Mouse (Mus musculus) layer of hippocampus, postnatal 25 days (tissue): ENCODE results near the gene Wdr48. TPM values are rescaled to one million over a fixed set of nuclear protein-coding genes. Genes with fewer than 3 reads are reported as not detected.
A peak's percentile ranks its signal among the peaks of the same experiment; 100 is the strongest.

Experiments used
- DNase-seq, 2 experiments: peaks; one replicate each; pipeline ENCODE4 v3.0.0; 2022; ENCODE audit warnings: mixed read lengths in 2 of 2, low spot score in 1 of 2; ENCODE audit errors: extremely low spot score in 1 of 2
- total RNA-seq, 2 experiments: library from RNA; stranded (reverse); gene quantifications; 2 replicates each; pipeline ENCODE4 v1.2.3; 2021

Wdr48 gene
- total RNA-seq, 2 experiments from 2014 or later, result 64.3 to 70.5 TPM

DNA sequence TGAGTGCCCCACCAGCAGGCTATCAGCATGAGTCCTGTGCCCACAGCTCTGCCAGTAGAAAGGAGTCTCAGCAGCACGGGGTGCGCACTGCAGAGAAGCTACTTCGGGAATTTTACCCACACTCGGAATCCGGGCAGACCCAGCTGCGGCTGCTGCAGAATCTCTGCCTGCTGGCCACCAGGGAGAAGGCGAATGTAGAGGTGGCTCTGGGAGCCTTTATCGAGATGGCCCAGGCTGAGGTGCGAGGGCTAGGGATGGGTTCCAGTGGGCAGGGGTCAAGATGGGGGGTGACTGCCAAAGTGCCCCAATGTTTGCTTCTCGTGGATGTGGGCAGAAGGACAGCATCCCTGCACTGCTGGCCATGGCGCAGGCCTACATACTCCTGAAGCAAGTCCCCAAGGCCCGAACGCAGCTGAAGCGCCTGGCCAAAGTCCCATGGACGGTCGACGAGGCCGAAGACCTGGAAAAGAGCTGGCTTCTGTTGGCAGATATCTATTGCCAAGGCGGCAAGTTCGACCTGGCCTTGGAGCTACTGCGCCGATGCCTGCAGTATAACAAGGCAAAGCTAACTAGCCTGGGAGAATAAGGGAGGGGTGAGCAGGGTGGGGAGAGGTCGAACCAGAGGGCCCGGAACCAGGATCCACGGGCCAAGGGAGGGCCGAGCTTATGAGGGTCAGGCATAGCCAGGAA, 71.7 kb downstream of the Wdr48 start:
- no peak for DNase-seq

DNA sequence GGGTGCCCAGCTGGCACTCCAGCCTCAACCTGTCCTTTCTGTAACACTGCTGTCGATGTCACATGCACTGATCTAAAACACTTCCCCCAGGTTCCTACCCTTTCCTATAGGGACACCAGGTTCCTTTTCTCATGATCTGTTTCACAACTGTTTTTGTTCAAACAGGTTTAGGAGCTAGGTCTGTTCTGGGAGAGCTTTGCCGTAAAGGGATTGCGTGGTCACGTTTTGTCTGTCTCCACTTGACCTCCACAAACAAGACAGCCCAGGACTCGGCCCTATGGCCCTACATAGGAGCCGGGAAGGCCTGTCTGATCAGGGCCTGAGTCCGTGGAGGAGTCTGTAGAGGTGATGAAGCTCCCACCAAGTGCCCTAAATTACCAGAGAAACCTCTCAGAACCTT, 75.1 kb downstream of the Wdr48 start:
- DNase-seq, result no peak

DNA sequence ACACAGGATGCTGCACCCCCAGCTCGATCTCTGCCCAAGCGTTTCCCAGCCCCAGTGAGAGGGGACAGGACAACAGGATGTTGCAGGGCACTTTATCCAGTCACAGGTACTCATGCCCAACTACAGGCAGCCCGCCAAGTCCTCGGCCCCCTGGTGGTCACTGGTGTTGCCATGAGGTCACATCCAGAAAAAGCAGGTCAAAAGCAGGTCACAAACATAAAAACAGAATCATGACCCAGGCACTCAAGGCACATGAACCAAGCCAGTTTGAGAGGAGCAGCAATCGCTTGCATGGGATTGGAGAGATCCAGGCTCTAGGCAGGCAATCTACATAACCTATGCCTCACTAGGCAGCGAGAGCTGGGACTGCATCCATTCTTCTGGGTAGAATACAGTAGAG, 75.5 kb downstream of the Wdr48 start:
- no peak for DNase-seq

DNA sequence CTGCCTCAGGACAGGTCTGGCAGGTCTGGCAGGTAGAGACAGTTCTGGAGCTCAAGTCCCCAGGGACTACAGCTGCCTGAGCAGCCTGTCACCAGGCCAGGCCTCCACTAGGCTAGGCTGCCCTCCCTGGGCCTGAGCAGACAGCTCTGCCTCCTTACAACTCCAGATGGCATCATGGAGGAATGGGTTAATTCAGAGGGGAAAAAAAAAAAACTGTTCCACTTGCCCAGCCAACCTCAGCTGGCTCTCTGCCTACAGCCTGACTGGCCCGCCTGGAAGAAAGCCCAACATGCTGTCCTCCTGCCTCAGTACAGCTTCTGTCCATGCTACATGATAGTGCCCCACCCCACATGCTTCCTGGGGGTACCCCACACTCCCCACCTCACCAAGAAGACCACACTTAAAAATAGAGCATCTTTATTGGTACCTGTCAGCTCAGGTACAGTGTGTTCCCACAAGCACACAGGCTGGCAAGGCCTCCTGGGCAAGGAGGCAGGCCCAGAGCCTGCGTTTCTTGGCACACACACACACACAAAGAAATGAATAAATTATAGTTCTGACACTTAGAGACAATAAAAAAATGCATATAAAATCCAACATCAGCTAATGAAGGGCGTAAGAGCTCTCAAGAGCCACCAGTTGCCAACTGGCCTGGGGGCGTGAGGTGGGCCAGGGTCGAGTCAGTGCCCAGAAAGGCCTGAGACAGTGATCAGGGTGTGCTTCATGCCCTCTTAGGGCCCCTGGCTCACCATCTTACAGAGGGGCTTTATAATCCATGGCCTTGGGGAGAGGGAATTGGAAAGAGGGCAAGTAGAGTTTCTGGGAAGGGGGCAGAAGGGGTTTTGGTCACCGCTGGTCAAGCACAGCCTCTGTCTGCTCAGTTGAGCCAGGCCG, 76.3 kb downstream of the Wdr48 start:
- peak in 1 of 2 experiments; percentile 51 for DNase-seq

DNA sequence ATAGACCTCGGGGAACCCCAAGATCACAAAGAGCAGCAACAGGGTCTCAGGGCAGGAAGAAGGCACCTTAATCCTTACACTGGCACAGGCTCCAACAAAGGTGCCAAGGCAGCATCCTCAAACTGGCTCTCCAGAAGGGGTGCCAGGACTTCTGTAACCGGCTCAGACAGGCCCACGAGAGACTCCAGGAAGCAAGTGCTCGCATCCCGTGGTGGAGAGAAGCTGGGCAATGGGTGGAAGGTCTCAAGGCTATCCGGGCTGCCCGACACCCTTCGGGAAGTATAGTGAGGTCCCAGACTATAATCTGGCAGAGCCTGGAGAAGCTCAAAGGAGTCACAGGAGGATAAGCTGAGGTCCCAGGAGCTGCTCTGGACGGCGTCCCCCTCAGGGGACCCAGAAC, 77.5 kb downstream of the Wdr48 start:
- no peak for DNase-seq

DNA sequence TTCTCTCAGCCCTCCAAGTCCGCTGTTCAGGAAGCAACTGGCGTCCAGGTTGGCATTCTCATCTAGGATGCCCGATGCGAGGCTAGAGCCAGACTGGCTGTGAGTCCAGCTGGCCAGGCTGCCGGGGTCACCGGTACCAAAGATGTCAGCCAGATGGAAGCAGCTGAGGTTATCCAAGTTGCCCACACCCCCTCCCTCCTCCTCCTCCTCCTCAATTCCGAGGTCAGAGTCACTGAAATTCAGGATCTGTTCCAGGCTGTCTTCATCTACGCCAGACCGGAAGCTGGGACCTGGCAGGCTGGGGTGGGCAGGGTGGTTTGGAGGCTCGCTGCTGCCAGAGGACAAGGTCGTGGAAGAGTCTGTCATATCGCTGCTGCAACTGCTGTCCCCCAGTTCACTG, 77.9 kb downstream of the Wdr48 start:
- DNase-seq, result no peak

DNA sequence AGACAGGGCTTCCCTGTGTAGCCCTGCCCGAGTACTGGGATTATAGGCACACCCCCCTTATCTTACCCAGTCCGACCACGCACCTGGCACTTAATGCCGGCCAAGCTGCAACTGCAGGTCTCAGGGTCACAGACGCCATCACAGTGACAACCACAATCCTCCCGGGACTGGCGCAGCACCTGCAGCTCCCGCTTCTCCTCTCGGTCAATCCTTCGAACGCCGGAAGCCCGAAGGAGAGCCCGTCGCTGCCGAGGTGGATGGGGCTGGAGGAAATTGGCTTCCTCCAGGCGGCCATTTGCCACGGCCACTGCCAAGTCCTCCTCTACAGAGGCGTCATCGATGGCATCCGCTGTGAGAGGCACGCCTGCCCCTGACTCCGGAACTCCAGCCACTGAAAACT, 78.6 kb downstream of the Wdr48 start:
- no peak for DNase-seq

DNA sequence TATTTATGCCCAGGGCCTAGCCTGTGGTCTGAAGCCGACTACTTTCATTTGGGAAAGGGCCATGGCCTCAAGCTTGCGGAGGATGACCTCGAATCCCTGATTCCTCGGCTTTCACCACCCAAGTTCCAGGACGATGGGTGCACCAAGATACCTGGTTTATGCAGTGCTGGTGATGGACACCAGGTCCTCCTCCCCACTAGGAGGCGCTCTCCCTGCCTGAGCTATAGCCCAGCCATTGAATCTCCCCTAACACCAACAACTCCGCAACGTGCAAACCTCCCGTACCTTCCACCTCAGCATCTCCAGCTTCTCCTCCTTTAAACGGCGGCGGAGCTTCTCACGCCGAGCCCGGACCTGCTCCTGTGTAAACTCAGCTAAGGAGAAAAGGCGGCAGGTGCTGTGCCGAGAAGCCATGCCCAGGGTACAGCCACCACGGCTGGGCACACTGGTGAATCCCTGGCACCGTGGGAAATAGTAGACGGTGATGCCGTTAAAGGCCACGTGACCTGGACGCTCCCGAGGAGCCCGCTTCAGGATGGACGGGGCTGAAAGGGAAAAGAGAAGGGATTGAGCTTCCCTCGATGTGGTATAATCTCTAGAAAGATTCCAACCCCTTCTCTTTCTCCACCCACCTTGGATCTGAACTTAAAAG, 79.3 kb downstream of the Wdr48 start:
- DNase-seq, result no peak

DNA sequence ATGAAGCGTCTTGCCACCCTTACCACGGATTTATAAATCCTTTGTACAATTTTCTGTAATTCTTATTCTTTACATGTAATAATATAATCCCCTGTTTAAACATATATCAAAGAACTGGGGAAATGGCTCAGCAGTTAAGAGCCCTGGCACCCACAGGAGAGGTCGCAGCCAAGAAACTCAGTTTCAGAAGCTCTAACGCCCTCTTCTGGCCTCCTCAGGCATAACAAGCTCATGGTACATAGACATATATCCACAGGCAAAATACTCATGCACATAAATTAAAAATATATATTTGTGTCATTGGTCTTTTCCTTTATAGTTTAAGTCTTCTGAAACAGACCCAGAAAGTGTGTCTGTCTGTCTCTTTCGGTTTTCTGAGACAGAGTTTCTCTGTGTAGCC, 79.9 kb downstream of the Wdr48 start:
- DNase-seq, result no peak

DNA sequence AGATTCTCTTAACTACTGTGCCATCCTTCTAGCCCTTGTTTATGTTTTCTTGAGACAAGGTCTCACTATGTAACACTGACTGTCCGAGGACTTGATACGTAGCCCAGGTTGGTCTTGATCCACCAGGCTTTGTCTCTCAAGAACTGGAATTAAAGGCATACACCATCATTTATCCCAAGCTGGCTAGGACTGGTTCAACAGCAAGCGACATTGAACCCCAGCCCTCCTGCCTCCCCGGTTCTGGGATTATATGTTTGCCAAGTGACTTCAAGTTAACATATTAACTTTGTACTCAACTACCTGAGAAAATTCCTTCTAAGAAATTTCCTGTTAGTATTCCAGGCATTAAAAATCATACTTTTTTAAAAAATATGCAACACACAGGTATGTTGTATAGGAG, 80.6 kb downstream of the Wdr48 start:
- DNase-seq, result no peak

Other genes starting within 250 kb of the Wdr48 start
- gene Scn10a, start 175.6 kb upstream of the Wdr48 start, total RNA-seq, result not detected
- gene Scn11a, start 69.4 kb upstream of the Wdr48 start, total RNA-seq, result not detected
- gene Gorasp1, start 42.7 kb downstream of the Wdr48 start, total RNA-seq, result 10 to 100 TPM; 35.4 to 37.9 TPM
- gene Ttc21a, start 42.7 kb downstream of the Wdr48 start, total RNA-seq, result 1 to 10 TPM in 1 of 2 experiments, under 1 TPM in 1; 0.71 to 1.3 TPM
- gene Csrnp1, start 89.8 kb downstream of the Wdr48 start, total RNA-seq, result 10 to 100 TPM; 14.5 to 15.9 TPM
- gene Xirp1, start 128.7 kb downstream of the Wdr48 start, total RNA-seq, result under 1 TPM; 0.07 to 0.19 TPM
- gene Cx3cr1, start 175.0 kb downstream of the Wdr48 start, total RNA-seq, result 10 to 100 TPM; 31.0 to 37.4 TPM
- gene Ccr8, start 197.2 kb downstream of the Wdr48 start, total RNA-seq, result not detected
- gene Slc25a38, start 215.5 kb downstream of the Wdr48 start, total RNA-seq, result 10 to 100 TPM; 23.2 to 32.4 TPM
- gene Rpsa, start 232.8 kb downstream of the Wdr48 start, total RNA-seq, result 100 to 1,000 TPM; 415 to 483 TPM